Mouse (Mus musculus) liver, embryonic 15.5 days (tissue): Measurements from ENCODE around the gene Prom1. TPM values are rescaled to one million over a fixed set of nuclear protein-coding genes. Genes with fewer than 3 reads are reported as not detected.

Source experiments
- ATAC-seq: fragments of 200-750 bp; cut with Nextera tagmentation; 2 replicates; pipeline ENCODE4 v1.8.0; 2017; ENCODE audit warnings: moderate number of reproducible peaks, mild to moderate bottlenecking, moderate library complexity; ENCODE audit not compliant: insufficient read depth
- H3K27ac ChIP-seq: fragments of 300-500 bp; sonication (generic); replicated peaks from 2 replicates; pipeline ENCODE4 v1.5.1; 2015; ENCODE audit warnings: mild to moderate bottlenecking, inconsistent platforms
- H3K27me3 ChIP-seq: fragments of 300-500 bp; sonication (generic); 2 replicates; pipeline ENCODE4 v1.6.1; 2015; ENCODE audit warnings: mild to moderate bottlenecking, inconsistent platforms
- H3K36me3 ChIP-seq: fragments of 300-500 bp; sonication (generic); replicated peaks from 2 replicates; pipeline ENCODE4 v1.6.1; 2015; ENCODE audit warnings: moderate library complexity, mild to moderate bottlenecking, inconsistent platforms
- H3K4me1 ChIP-seq: fragments of 300-500 bp; sonication (generic); replicated peaks from 2 replicates; pipeline ENCODE4 v1.6.1; 2015; ENCODE audit warnings: inconsistent platforms
- H3K4me2 ChIP-seq: fragments of 300-500 bp; sonication (generic); 2 replicates; pipeline ENCODE4 v1.6.1; 2015; ENCODE audit warnings: moderate library complexity, mild to moderate bottlenecking, inconsistent platforms
- H3K4me3 ChIP-seq: fragments of 300-500 bp; sonication (generic); replicated peaks from 2 replicates; pipeline ENCODE4 v1.5.1; 2015; ENCODE audit warnings: mild to moderate bottlenecking, inconsistent platforms
- H3K9ac ChIP-seq: fragments of 300-500 bp; sonication (generic); 2 replicates; pipeline ENCODE4 v1.6.1; 2015; ENCODE audit warnings: moderate library complexity, mild to moderate bottlenecking, inconsistent platforms
- H3K9me3 ChIP-seq: fragments of 300-500 bp; sonication (generic); replicated peaks from 2 replicates; pipeline ENCODE4 v1.6.1; 2016; ENCODE audit warnings: inconsistent platforms
- WGBS: fragments of 180-500 bp; shearing (Covaris S2); methylation state at CpG from one replicate; pipeline ENCODE4 v1.1.7; 2015; ENCODE audit warnings: mixed read lengths; ENCODE audit not compliant: insufficient replicate concordance; 5-methylcytosine and 5-hydroxymethylcytosine counted together
- polyA plus RNA-seq: library from polyadenylated mRNA; unstranded; fragments of >200 nt; fragmentation: Nextera tagmentation; extraction: Ambion mirVana; gene quantifications from 2 replicates; pipeline ENCODE4 v1.2.1, GENCODE M21; 2015

Prom1 gene
- polyA plus RNA-seq, 1 experiment from 2014 or later = 15.7 TPM

- H3K9ac ChIP-seq = no peak overlapping the region
- no peak for ATAC-seq
- no peaks in the 10 kb centered on the region for H3K27me3 ChIP-seq
- no peak overlapping the region for H3K4me3 ChIP-seq
- no peaks in the 10 kb centered on the region for H3K9me3 ChIP-seq
- WGBS = 58% methylated on average over 8 of the region's 8 CpGs
- H3K27ac ChIP-seq = no peak overlapping the region
- H3K4me1 ChIP-seq = no peaks in the 10 kb centered on the region
- H3K4me2 ChIP-seq = no peak overlapping the region
- H3K36me3 ChIP-seq = no peaks in the 10 kb centered on the region
These were observed 21.4 kb downstream of the Prom1 start for GRCm38 (mm10) chr5:44080276-44081054.

- WGBS = 42% methylated on average over 1 of the region's 1 CpGs
- H3K27me3 ChIP-seq = no peaks in the 10 kb centered on the region
- H3K9ac ChIP-seq = no peak overlapping the region
- no peak overlapping the region for H3K4me3 ChIP-seq
- no peak for ATAC-seq
- H3K4me1 ChIP-seq = no peaks in the 10 kb centered on the region
- H3K4me2 ChIP-seq = no peak overlapping the region
- H3K9me3 ChIP-seq = no peaks in the 10 kb centered on the region
- H3K27ac ChIP-seq = no peak overlapping the region
- no peaks in the 10 kb centered on the region for H3K36me3 ChIP-seq
These were observed 26.4 kb downstream of the Prom1 start for GRCm38 (mm10) chr5:44075432-44075831.

GRCm38 (mm10) chr5:44073634-44074033 is 28.2 kb downstream of the Prom1 start:
- H3K9ac ChIP-seq = no peak overlapping the region
- 26% methylated on average over 3 of the region's 3 CpGs for WGBS
- H3K4me1 ChIP-seq = no peaks in the 10 kb centered on the region
- ATAC-seq = no peak
- H3K36me3 ChIP-seq = no peaks in the 10 kb centered on the region
- H3K27ac ChIP-seq = no peak overlapping the region
- no peaks in the 10 kb centered on the region for H3K27me3 ChIP-seq
- H3K4me3 ChIP-seq = 0 out of 2 replicates have a peak overlapping the region, but pooled peaks have one; percentile 15
- no peaks in the 10 kb centered on the region for H3K9me3 ChIP-seq
- H3K4me2 ChIP-seq = no peak overlapping the region

- Histone ChIP-seq H3K9me3 (no peaks in the 10 kb centered on the region), H3K27me3 (no peaks in the 10 kb centered on the region), H3K9ac (no peak overlapping the region), H3K4me3 (no peak overlapping the region), H3K4me1 (no peaks in the 10 kb centered on the region), H3K27ac (no peak overlapping the region), H3K4me2 (no peak overlapping the region), H3K36me3 (0 out of 2 replicates have a peak, but pooled peaks cover 3% of the 10 kb centered on the region)
- WGBS = 65% methylated on average over 7 of the region's 7 CpGs
- ATAC-seq = no peak
These were observed 31.2 kb downstream of the Prom1 start for GRCm38 (mm10) chr5:44070529-44071133.

GRCm38 (mm10) chr5:44058258-44058657 is 43.6 kb downstream of the Prom1 start:
- ATAC-seq = no peak
- Histone ChIP-seq H3K4me3 (no peak overlapping the region), H3K9me3 (no peaks in the 10 kb centered on the region), H3K27me3 (no peaks in the 10 kb centered on the region), H3K4me1 (no peaks in the 10 kb centered on the region), H3K4me2 (no peak overlapping the region), H3K27ac (no peak overlapping the region), H3K9ac (no peak overlapping the region), H3K36me3 (0 out of 2 replicates have a peak, but pooled peaks cover 5% of the 10 kb centered on the region)
- WGBS = 58% methylated on average over 3 of the region's 3 CpGs

- Histone ChIP-seq H3K4me2 (no peak overlapping the region), H3K27ac (no peak overlapping the region), H3K36me3 (no peaks in the 10 kb centered on the region), H3K27me3 (no peaks in the 10 kb centered on the region), H3K4me1 (peaks cover 8% of the 10 kb centered on the region; the same call in 1 of the 2 replicates), H3K4me3 (no peak overlapping the region), H3K9ac (no peak overlapping the region), H3K9me3 (no peaks in the 10 kb centered on the region)
- peak; percentile 59 for ATAC-seq
- 38% methylated on average over 8 of the region's 8 CpGs for WGBS
These were observed 51.6 kb downstream of the Prom1 start for GRCm38 (mm10) chr5:44050213-44050612.

- Histone ChIP-seq H3K27me3 (no peaks in the 10 kb centered on the region), H3K4me2 (no peak overlapping the region), H3K27ac (no peak overlapping the region), H3K9me3 (no peaks in the 10 kb centered on the region), H3K4me1 (peaks cover 8% of the 10 kb centered on the region; the same call in 1 of the 2 replicates), H3K9ac (no peak overlapping the region), H3K36me3 (no peaks in the 10 kb centered on the region), H3K4me3 (no peak overlapping the region)
- 24% methylated on average over 6 of the region's 6 CpGs for WGBS
- peak; percentile 20; the same call in 1 of the 2 replicates for ATAC-seq
These were observed 52.3 kb downstream of the Prom1 start for GRCm38 (mm10) chr5:44049395-44049976.

GRCm38 (mm10) chr5:44048568-44049363 is 53.1 kb downstream of the Prom1 start:
- H3K4me1 ChIP-seq = peaks cover 8% of the 10 kb centered on the region; the same call in 1 of the 2 replicates
- no peaks in the 10 kb centered on the region for H3K36me3 ChIP-seq
- 33% methylated on average over 5 of the region's 5 CpGs for WGBS
- H3K9me3 ChIP-seq = no peaks in the 10 kb centered on the region
- ATAC-seq = no peak
- H3K9ac ChIP-seq = no peak overlapping the region
- no peak overlapping the region for H3K4me3 ChIP-seq
- H3K4me2 ChIP-seq = no peak overlapping the region
- no peak overlapping the region for H3K27ac ChIP-seq
- H3K27me3 ChIP-seq = no peaks in the 10 kb centered on the region

- H3K27me3 ChIP-seq = no peaks in the 10 kb centered on the region
- WGBS = 17% methylated on average over 1 of the region's 1 CpGs
- no peaks in the 10 kb centered on the region for H3K9me3 ChIP-seq
- no peak overlapping the region for H3K9ac ChIP-seq
- no peaks in the 10 kb centered on the region for H3K36me3 ChIP-seq
- H3K4me2 ChIP-seq = no peak overlapping the region
- no peaks in the 10 kb centered on the region for H3K4me1 ChIP-seq
- H3K4me3 ChIP-seq = no peak overlapping the region
- ATAC-seq = no peak
- H3K27ac ChIP-seq = no peak overlapping the region
These were observed 60.1 kb downstream of the Prom1 start for GRCm38 (mm10) chr5:44041725-44042124.

GRCm38 (mm10) chr5:44041056-44041455 is 60.8 kb downstream of the Prom1 start:
- no peak for ATAC-seq
- peaks cover 3% of the 10 kb centered on the region; the same call in 1 of the 2 replicates for H3K36me3 ChIP-seq
- WGBS = 63% methylated on average over 3 of the region's 3 CpGs
- no peaks in the 10 kb centered on the region for H3K27me3 ChIP-seq
- H3K9me3 ChIP-seq = no peaks in the 10 kb centered on the region
- no peaks in the 10 kb centered on the region for H3K4me1 ChIP-seq
- no peak overlapping the region for H3K4me3 ChIP-seq
- no peak overlapping the region for H3K4me2 ChIP-seq
- H3K9ac ChIP-seq = no peak overlapping the region
- no peak overlapping the region for H3K27ac ChIP-seq
